Comparison of ENCODE assay signal across 17 mouse cellular contexts in the genomic region with DNA sequence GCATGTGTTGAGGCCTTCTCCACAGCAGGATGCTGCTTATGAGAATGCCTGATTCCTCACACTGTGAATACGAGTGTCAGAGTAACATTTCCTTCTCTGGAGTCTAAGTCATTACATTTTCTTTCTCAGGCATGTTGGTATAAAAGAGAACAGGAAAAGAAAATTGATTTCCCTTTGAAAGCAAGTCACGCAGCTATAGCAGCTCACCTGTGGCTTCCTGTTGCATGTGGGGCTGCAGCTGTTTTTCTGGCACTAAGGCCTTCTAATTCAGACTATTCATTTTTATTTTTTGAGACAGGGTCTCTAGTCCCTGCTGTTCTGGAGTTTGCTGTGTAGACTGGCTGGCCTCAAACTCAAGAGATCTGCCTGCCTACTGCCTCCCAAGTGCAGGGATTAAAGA.
A peak's percentile ranks its signal among the peaks of the same experiment; 100 is the strongest.
DNase-seq lines count a peak whose midpoint lies in the region; ATAC-seq and TF ChIP-seq lines count a peak whose summit lies in the region.
"Had no signal": no experiment of that assay in that cellular context is flagged by ENCODE, and none has a peak within 500 bp of the region (broad histone marks: within the 10 kb centered on the region; RNA-seq: fewer than 3 reads in every experiment).

No protein-coding gene starts in this region.

- H3K27ac ChIP-seq in hindbrain, embryonic 12.5 days = peak overlapping the region; percentile 35; the same call in 1 of the 2 replicates
- no peak overlapping the region for H3K27ac ChIP-seq in hindbrain, postnatal 0 days
- H3K27ac ChIP-seq: kidney, postnatal 0 days; layer of hippocampus, adult 2 months; left cerebral cortex, adult 2 months had no signal

- H3K4me1 ChIP-seq in hindbrain, embryonic 12.5 days = peaks cover 80% of the 10 kb centered on the region
- peaks cover 66% of the 10 kb centered on the region for H3K4me1 ChIP-seq in hindbrain, postnatal 0 days (ENCODE audit: insufficient read depth, low read length)

- no peak overlapping the region for H3K9ac ChIP-seq in hindbrain, embryonic 12.5 days
- no peak overlapping the region for H3K9ac ChIP-seq in hindbrain, postnatal 0 days (replicated peaks; ENCODE audit: low read length)
- H3K9ac ChIP-seq: limb, embryonic 13.5 days had no signal

- TF ChIP-seq CTCF in hindbrain, postnatal 0 days (IDR thresholded peaks at IDR 0.05; ENCODE audit: low read depth) = no peak

- H3K4me2 ChIP-seq in hindbrain, embryonic 12.5 days (replicated peaks) = no peak overlapping the region
- no peak overlapping the region for H3K4me2 ChIP-seq in hindbrain, postnatal 0 days (ENCODE audit: low read depth, low read length)
- H3K4me2 ChIP-seq: heart, embryonic 11.5 days; limb, embryonic 13.5 days had no signal

- DNase-seq in hindbrain, postnatal 0 days (ENCODE audit: low spot score) = no peak
- DNase-seq in CD4-positive helper T cell, adult 2 months (ENCODE audit: low read depth, low spot score) = peak; percentile 20
- peak; percentile 29 for DNase-seq in T-cell, adult 2 months (ENCODE audit: low spot score)
- peak; percentile 60 for DNase-seq in thymus, postnatal 0 days (ENCODE audit: low spot score)
- no peak for DNase-seq in cerebellum, postnatal 25 days
- DNase-seq in adrenal gland, adult 18-20 months (ENCODE audit: low spot score in 2 of 2) = no peak
- DNase-seq: adrenal gland, postnatal 36 days; cerebellum, postnatal 10 days; gastrocnemius, postnatal 25 days; lung, postnatal 14 days had no signal

- no peaks in the 10 kb centered on the region for H3K36me3 ChIP-seq in hindbrain, embryonic 12.5 days
- H3K36me3 ChIP-seq in hindbrain, postnatal 0 days (ENCODE audit: insufficient read depth, low read length) = no peaks in the 10 kb centered on the region
- H3K36me3 ChIP-seq: limb, embryonic 13.5 days had no signal

- no peaks in the 10 kb centered on the region for H3K27me3 ChIP-seq in hindbrain, embryonic 12.5 days
- no peaks in the 10 kb centered on the region for H3K27me3 ChIP-seq in hindbrain, postnatal 0 days (ENCODE audit: insufficient read depth, low read length)
- H3K27me3 ChIP-seq: CH12.LX; limb, embryonic 13.5 days had no signal

- no peak overlapping the region for H3K4me3 ChIP-seq in hindbrain, embryonic 12.5 days
- no peak overlapping the region for H3K4me3 ChIP-seq in hindbrain, postnatal 0 days (ENCODE audit: low read length)
- H3K4me3 ChIP-seq: layer of hippocampus, adult 2 months; left cerebral cortex, adult 2 months; limb, embryonic 13.5 days had no signal

- no peak for ATAC-seq in hindbrain, embryonic 12.5 days (ENCODE audit: low FRiP score)
- no peak for ATAC-seq in hindbrain, postnatal 0 days

- no peaks in the 10 kb centered on the region for H3K9me3 ChIP-seq in hindbrain, embryonic 12.5 days (replicated peaks)
- no peaks in the 10 kb centered on the region for H3K9me3 ChIP-seq in hindbrain, postnatal 0 days (ENCODE audit: low read length)
- H3K9me3 ChIP-seq: limb, embryonic 13.5 days had no signal

- 29% methylated on average over 2 of the region's 2 CpGs for WGBS in hindbrain, embryonic 12.5 days
- 27% methylated on average over 2 of the region's 2 CpGs for WGBS in hindbrain, postnatal 0 days

Comparison
In these comparisons a context has a peak if more than half of its experiments do, and no peak if none do; other contexts are left out.
1. DNase-seq: peak in CD4-positive helper T cell, adult 2 months (single experiment), T-cell, adult 2 months (single experiment) and thymus, postnatal 0 days (single experiment); none in hindbrain, postnatal 0 days (single experiment), cerebellum, postnatal 25 days (0 of 2) and adrenal gland, adult 18-20 months (0 of 2).